In genomic region chr1:187610336-187610948, GRCm38 (mm10) we compare ENCODE assay signal across 11 mouse cellular contexts. TPM values are rescaled to one million over a fixed set of nuclear protein-coding genes. Genes with fewer than 3 reads are reported as not detected.
DNase-seq lines count a peak whose midpoint lies in the region; ATAC-seq and TF ChIP-seq lines count a peak whose summit lies in the region.
"Had no signal": no experiment of that assay in that cellular context is flagged by ENCODE, and none has a peak within 500 bp of the region (broad histone marks: within the 10 kb centered on the region; RNA-seq: fewer than 3 reads in every experiment).

No protein-coding gene starts in this region.

- 22% methylated on average over 9 of the region's 9 CpGs for WGBS in hindbrain, embryonic 10.5 days
- 19% methylated on average over 9 of the region's 9 CpGs for WGBS in hindbrain, embryonic 13.5 days
- WGBS in heart, embryonic 13.5 days: 39% methylated on average over 9 of the region's 9 CpGs
- WGBS in limb, embryonic 14.5 days: 37% methylated on average over 9 of the region's 9 CpGs

- no peak overlapping the region for H3K27ac ChIP-seq in hindbrain, embryonic 10.5 days
- no peak overlapping the region for H3K27ac ChIP-seq in hindbrain, embryonic 13.5 days
- no peak overlapping the region for H3K27ac ChIP-seq in heart, embryonic 13.5 days (replicated peaks)
- H3K27ac ChIP-seq in limb, embryonic 14.5 days (replicated peaks; ENCODE audit: low read depth, low read length): no peak overlapping the region
- H3K27ac ChIP-seq: forebrain, embryonic 13.5 days; liver, embryonic 13.5 days had no signal

- DNase-seq in hindbrain, embryonic 10.5 days (ENCODE audit: low spot score): no peak
- peak; percentile 67 for DNase-seq in kidney, adult 18-20 months
- no peak for DNase-seq in limb, embryonic 14.5 days (ENCODE audit: low spot score)
- no peak for DNase-seq in MN1 (ENCODE audit: low spot score)
- no peak for DNase-seq in natural killer cell, adult 2 months (ENCODE audit: low spot score in 2 of 2)
- no peak for DNase-seq in left cerebral cortex, postnatal 10 days (ENCODE audit: extremely low spot score in 1 of 2, low spot score in 2 of 2)
- DNase-seq: liver, embryonic 13.5 days; right cerebral cortex, postnatal 25 days had no signal

- no peak for ATAC-seq in hindbrain, embryonic 13.5 days (ENCODE audit: low FRiP score)
- ATAC-seq in heart, embryonic 13.5 days (ENCODE audit: extremely low read depth, insufficient number of reproducible peaks, low FRiP score, low TSS enrichment): no peak
- no peak for ATAC-seq in limb, embryonic 14.5 days (ENCODE audit: low FRiP score, low read depth)
- ATAC-seq: forebrain, embryonic 13.5 days had no signal

- H3K4me2 ChIP-seq in hindbrain, embryonic 13.5 days: no peak overlapping the region
- peak overlapping the region; percentile 93 for H3K4me2 ChIP-seq in heart, embryonic 13.5 days
- peak overlapping the region; percentile 87 for H3K4me2 ChIP-seq in limb, embryonic 14.5 days (replicated peaks; ENCODE audit: low read depth, low read length, severe bottlenecking)

- intact Hi-C loops in left cerebral cortex, postnatal 10 days (cut with DNase I): no loop called here

- peaks cover 51% of the 10 kb centered on the region for H3K4me1 ChIP-seq in hindbrain, embryonic 10.5 days (replicated peaks)
- H3K4me1 ChIP-seq in hindbrain, embryonic 13.5 days (replicated peaks): peaks cover 46% of the 10 kb centered on the region
- peaks cover 56% of the 10 kb centered on the region for H3K4me1 ChIP-seq in heart, embryonic 13.5 days
- peaks cover 15% of the 10 kb centered on the region; the same call in 1 of the 2 replicates for H3K4me1 ChIP-seq in limb, embryonic 14.5 days (ENCODE audit: control insufficient read depth, insufficient read depth, low read length)

- peak overlapping the region; percentile 62; the same call in 1 of the 2 replicates for H3K4me3 ChIP-seq in hindbrain, embryonic 10.5 days
- H3K4me3 ChIP-seq in hindbrain, embryonic 13.5 days: no peak overlapping the region
- H3K4me3 ChIP-seq in heart, embryonic 13.5 days: peak overlapping the region; percentile 62
- H3K4me3 ChIP-seq in limb, embryonic 14.5 days (replicated peaks; ENCODE audit: low read length): no peak overlapping the region

- no peak for TF ChIP-seq POLR2A in limb, embryonic 14.5 days (IDR thresholded peaks at IDR 0.05; ENCODE audit: borderline replicate concordance, extremely low read depth, insufficient read depth, insufficient read length)

- no peak overlapping the region for H3K9ac ChIP-seq in hindbrain, embryonic 13.5 days
- H3K9ac ChIP-seq in heart, embryonic 13.5 days: peak overlapping the region; percentile 90
- no peak overlapping the region for H3K9ac ChIP-seq in limb, embryonic 14.5 days (ENCODE audit: low read depth, low read length, severe bottlenecking)
- H3K9ac ChIP-seq: liver, embryonic 13.5 days had no signal

- no peaks in the 10 kb centered on the region for H3K36me3 ChIP-seq in hindbrain, embryonic 10.5 days
- H3K36me3 ChIP-seq in hindbrain, embryonic 13.5 days: no peaks in the 10 kb centered on the region
- no peaks in the 10 kb centered on the region for H3K36me3 ChIP-seq in heart, embryonic 13.5 days
- H3K36me3 ChIP-seq in limb, embryonic 14.5 days (ENCODE audit: control insufficient read depth, insufficient read depth, low read length): no peaks in the 10 kb centered on the region
- H3K36me3 ChIP-seq: liver, embryonic 13.5 days had no signal

- H3K9me3 ChIP-seq in hindbrain, embryonic 10.5 days: no peaks in the 10 kb centered on the region
- H3K9me3 ChIP-seq in hindbrain, embryonic 13.5 days: no peaks in the 10 kb centered on the region
- no peaks in the 10 kb centered on the region for H3K9me3 ChIP-seq in heart, embryonic 13.5 days
- H3K9me3 ChIP-seq in limb, embryonic 14.5 days (ENCODE audit: control insufficient read depth, low read length): no peaks in the 10 kb centered on the region
- H3K9me3 ChIP-seq: forebrain, embryonic 13.5 days; liver, embryonic 13.5 days had no signal

- peaks cover 72% of the 10 kb centered on the region for H3K27me3 ChIP-seq in hindbrain, embryonic 10.5 days (ENCODE audit: insufficient read depth, poor library complexity, severe bottlenecking)
- H3K27me3 ChIP-seq in hindbrain, embryonic 13.5 days: peaks cover 70% of the 10 kb centered on the region
- peaks cover 33% of the 10 kb centered on the region for H3K27me3 ChIP-seq in heart, embryonic 13.5 days (replicated peaks)
- H3K27me3 ChIP-seq in limb, embryonic 14.5 days (ENCODE audit: control insufficient read depth, insufficient read depth, low read length): peaks cover 66% of the 10 kb centered on the region

RNA-seq across cellular contexts. Expression of gene Esrrg, which starts 1.9 kb away (rescaled TPM):
- 3.8 and 5.8 TPM in 2 replicates for polyA plus RNA-seq in hindbrain, embryonic 10.5 days (2016; fragmentation: Nextera tagmentation; extraction: Ambion mirVana)
- polyA plus RNA-seq in hindbrain, embryonic 13.5 days (2015; fragmentation: Nextera tagmentation; extraction: Ambion mirVana): 28.4 and 28.9 TPM in 2 replicates
- 21.2 and 23.6 TPM in 2 replicates for polyA plus RNA-seq in heart, embryonic 13.5 days (2015; fragmentation: Nextera tagmentation; extraction: Ambion mirVana)
- polyA plus RNA-seq in limb, embryonic 14.5 days (2012; rRNA removed): 1.1 and 1.3 TPM in 2 replicates
- 1.5 and 1.6 TPM in 2 replicates for polyA plus RNA-seq in limb, embryonic 14.5 days (2014; fragmentation: Nextera tagmentation; extraction: Ambion mirVana)
- 10 to 100 TPM; 20.8 to 22.8 TPM for total RNA-seq in left cerebral cortex, postnatal 10 days (2021)

Comparison
In these comparisons a context has a peak if more than half of its experiments do, and no peak if none do; other contexts are left out.
1. H3K4me3 ChIP-seq: peak in hindbrain, embryonic 10.5 days (single experiment) and heart, embryonic 13.5 days (single experiment); none in hindbrain, embryonic 13.5 days (single experiment) and limb, embryonic 14.5 days (single experiment).